Mouse (Mus musculus): ENCODE measurements at regions not wholly inside any gene's neighbourhood (a gene's known extent, or its start where the extent isn't known, plus 50 kb on each side); places are given as distances from the start of the nearest gene placed in this dataset.

- H3K27me3 ChIP-seq (ENCODE audit: control insufficient read depth, insufficient read depth, low read length): no peaks in the 10 kb centered on the region
- no peak for ATAC-seq (replicated peaks; ENCODE audit: insufficient number of reproducible peaks, low FRiP score, low TSS enrichment)
- no peak overlapping the region for H3K4me2 ChIP-seq
- no peak overlapping the region for H3K9ac ChIP-seq (ENCODE audit: low read depth, low read length)
- no peak overlapping the region for H3K27ac ChIP-seq (ENCODE audit: low read depth, low read length)
- H3K36me3 ChIP-seq (ENCODE audit: control insufficient read depth, insufficient read depth, low read length): no peaks in the 10 kb centered on the region
- no peaks in the 10 kb centered on the region for H3K9me3 ChIP-seq (replicated peaks; ENCODE audit: control insufficient read depth, low read length)
- WGBS (ENCODE audit: insufficient replicate concordance): 73% methylated on average over 2 of the region's 2 CpGs
- no peak overlapping the region for H3K4me3 ChIP-seq (ENCODE audit: low read depth, low read length)
- H3K4me1 ChIP-seq (ENCODE audit: control insufficient read depth, insufficient read depth, low read length): no peaks in the 10 kb centered on the region
These were observed 65.3 kb upstream of the Ppm1h start for GRCm38 (mm10) chr10:122613281-122613680.

DNA sequence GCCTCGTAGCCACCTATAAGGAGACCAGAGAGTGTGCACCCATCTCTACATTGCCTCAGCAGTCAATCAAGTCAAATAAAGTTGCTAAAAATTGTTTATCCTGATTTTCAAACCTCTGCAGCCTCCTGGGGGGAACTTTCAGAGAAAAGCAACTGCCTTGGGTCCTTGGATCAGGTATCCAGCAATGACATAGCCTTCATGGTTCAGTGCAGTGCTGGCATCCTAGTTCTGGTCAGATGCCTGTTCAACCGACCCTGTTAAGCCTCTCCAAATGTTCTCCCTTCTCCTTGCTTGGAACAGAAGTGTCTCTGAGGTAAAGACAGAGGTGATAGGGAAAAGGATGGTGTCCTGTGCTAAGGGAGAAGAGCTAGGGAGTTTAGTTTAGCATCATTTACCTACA, 64.7 kb upstream of the Ppm1h start:
- Histone ChIP-seq H3K4me3 (ENCODE audit: low read depth, low read length) (no peak overlapping the region), H3K27me3 (ENCODE audit: control insufficient read depth, insufficient read depth, low read length) (no peaks in the 10 kb centered on the region), H3K27ac (ENCODE audit: low read depth, low read length) (no peak overlapping the region), H3K4me1 (ENCODE audit: control insufficient read depth, insufficient read depth, low read length) (no peaks in the 10 kb centered on the region), H3K9me3 (replicated peaks; ENCODE audit: control insufficient read depth, low read length) (no peaks in the 10 kb centered on the region), H3K4me2 (no peak overlapping the region), H3K9ac (ENCODE audit: low read depth, low read length) (no peak overlapping the region), H3K36me3 (ENCODE audit: control insufficient read depth, insufficient read depth, low read length) (no peaks in the 10 kb centered on the region)
- WGBS (ENCODE audit: insufficient replicate concordance): 76% methylated on average over 2 of the region's 2 CpGs
- ATAC-seq (replicated peaks; ENCODE audit: insufficient number of reproducible peaks, low FRiP score, low TSS enrichment): no peak

DNA sequence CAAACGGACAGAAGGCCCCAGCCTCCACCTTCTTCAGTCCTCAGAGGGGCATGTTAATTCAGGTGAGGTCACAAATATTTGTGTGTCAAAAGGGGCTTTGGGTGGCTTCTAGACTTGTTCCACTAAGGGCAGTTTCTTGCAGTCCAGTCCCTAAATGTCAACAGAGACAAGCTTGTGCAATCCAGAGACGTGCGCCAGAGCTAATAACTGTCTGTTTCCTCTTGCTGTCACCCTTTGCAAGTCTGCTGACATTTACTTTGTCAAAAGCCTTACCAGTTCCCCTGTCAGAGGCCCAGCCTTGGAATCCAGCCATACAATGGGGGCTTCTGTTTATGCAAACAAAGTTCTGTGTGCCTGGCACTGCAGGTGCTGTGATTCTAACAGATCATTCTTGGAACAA, 63.8 kb upstream of the Ppm1h start:
- H3K4me1 ChIP-seq (ENCODE audit: control insufficient read depth, insufficient read depth, low read length): no peaks in the 10 kb centered on the region
- H3K4me3 ChIP-seq (ENCODE audit: low read depth, low read length): no peak overlapping the region
- ATAC-seq (replicated peaks; ENCODE audit: insufficient number of reproducible peaks, low FRiP score, low TSS enrichment): no peak
- no peak overlapping the region for H3K27ac ChIP-seq (ENCODE audit: low read depth, low read length)
- H3K27me3 ChIP-seq (ENCODE audit: control insufficient read depth, insufficient read depth, low read length): no peaks in the 10 kb centered on the region
- no peaks in the 10 kb centered on the region for H3K9me3 ChIP-seq (replicated peaks; ENCODE audit: control insufficient read depth, low read length)
- 54% methylated on average over 3 of the region's 3 CpGs for WGBS (ENCODE audit: insufficient replicate concordance)
- H3K36me3 ChIP-seq (ENCODE audit: control insufficient read depth, insufficient read depth, low read length): no peaks in the 10 kb centered on the region
- no peak overlapping the region for H3K4me2 ChIP-seq
- no peak overlapping the region for H3K9ac ChIP-seq (ENCODE audit: low read depth, low read length)

GRCm38 (mm10) chr10:122615658-122616057, 62.9 kb upstream of the Ppm1h start:
- H3K9ac ChIP-seq (ENCODE audit: low read depth, low read length): no peak overlapping the region
- H3K4me2 ChIP-seq: no peak overlapping the region
- no peaks in the 10 kb centered on the region for H3K4me1 ChIP-seq (ENCODE audit: control insufficient read depth, insufficient read depth, low read length)
- H3K4me3 ChIP-seq (ENCODE audit: low read depth, low read length): no peak overlapping the region
- 89% methylated on average over 12 of the region's 12 CpGs for WGBS (ENCODE audit: insufficient replicate concordance)
- no peak for ATAC-seq (replicated peaks; ENCODE audit: insufficient number of reproducible peaks, low FRiP score, low TSS enrichment)
- H3K27ac ChIP-seq (ENCODE audit: low read depth, low read length): no peak overlapping the region
- no peaks in the 10 kb centered on the region for H3K27me3 ChIP-seq (ENCODE audit: control insufficient read depth, insufficient read depth, low read length)
- no peaks in the 10 kb centered on the region for H3K36me3 ChIP-seq (ENCODE audit: control insufficient read depth, insufficient read depth, low read length)
- no peaks in the 10 kb centered on the region for H3K9me3 ChIP-seq (replicated peaks; ENCODE audit: control insufficient read depth, low read length)

DNA sequence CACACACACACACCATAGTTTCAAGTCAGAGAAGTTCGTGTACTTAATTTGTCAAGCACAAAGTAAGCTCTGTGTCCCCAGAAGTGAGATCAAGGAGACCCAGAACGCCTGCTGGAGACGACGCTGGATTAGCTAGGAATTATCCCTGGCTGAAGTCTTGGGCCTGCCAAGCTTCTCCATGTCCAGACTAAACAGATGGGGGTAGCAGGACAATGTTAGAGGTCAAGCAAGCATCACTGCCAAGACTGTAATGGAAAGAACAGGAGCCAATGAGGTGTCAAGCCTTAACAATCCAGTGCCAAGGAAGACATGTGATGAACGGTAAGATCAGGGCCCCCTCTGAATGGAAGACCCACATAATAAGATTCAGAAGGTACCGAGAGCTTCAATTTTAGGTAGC, 62.2 kb upstream of the Ppm1h start:
- Histone ChIP-seq H3K4me1 (ENCODE audit: control insufficient read depth, insufficient read depth, low read length) (no peaks in the 10 kb centered on the region), H3K4me2 (no peak overlapping the region), H3K9me3 (replicated peaks; ENCODE audit: control insufficient read depth, low read length) (no peaks in the 10 kb centered on the region), H3K27me3 (ENCODE audit: control insufficient read depth, insufficient read depth, low read length) (no peaks in the 10 kb centered on the region), H3K4me3 (ENCODE audit: low read depth, low read length) (no peak overlapping the region), H3K9ac (ENCODE audit: low read depth, low read length) (no peak overlapping the region), H3K27ac (ENCODE audit: low read depth, low read length) (no peak overlapping the region), H3K36me3 (ENCODE audit: control insufficient read depth, insufficient read depth, low read length) (no peaks in the 10 kb centered on the region)
- WGBS (ENCODE audit: insufficient replicate concordance): 81% methylated on average over 6 of the region's 6 CpGs
- ATAC-seq (replicated peaks; ENCODE audit: insufficient number of reproducible peaks, low FRiP score, low TSS enrichment): no peak

DNA sequence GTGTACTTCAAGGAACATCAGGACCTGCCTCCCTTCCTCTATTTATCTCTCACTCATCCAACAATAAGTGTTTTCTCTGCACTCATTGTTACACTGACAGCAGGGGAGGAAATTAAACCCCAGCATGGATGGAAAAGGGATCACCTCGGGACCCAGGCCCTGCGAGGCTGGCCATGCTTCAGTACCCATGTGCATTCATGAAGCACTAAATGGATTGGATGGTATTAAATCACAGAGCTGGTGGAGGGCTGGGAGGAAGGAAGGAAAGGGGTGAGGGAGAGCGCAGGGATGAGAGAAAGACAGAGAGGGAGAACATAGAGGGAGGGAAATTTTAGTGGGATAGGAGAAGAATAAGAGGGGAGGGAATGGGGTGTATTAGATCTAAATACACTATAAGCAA, 59.7 kb upstream of the Ppm1h start:
- Histone ChIP-seq H3K27ac (ENCODE audit: low read depth, low read length) (no peak overlapping the region), H3K4me2 (no peak overlapping the region), H3K27me3 (ENCODE audit: control insufficient read depth, insufficient read depth, low read length) (no peaks in the 10 kb centered on the region), H3K36me3 (ENCODE audit: control insufficient read depth, insufficient read depth, low read length) (no peaks in the 10 kb centered on the region), H3K9me3 (replicated peaks; ENCODE audit: control insufficient read depth, low read length) (no peaks in the 10 kb centered on the region), H3K4me3 (ENCODE audit: low read depth, low read length) (no peak overlapping the region), H3K9ac (ENCODE audit: low read depth, low read length) (no peak overlapping the region), H3K4me1 (ENCODE audit: control insufficient read depth, insufficient read depth, low read length) (no peaks in the 10 kb centered on the region)
- ATAC-seq (replicated peaks; ENCODE audit: insufficient number of reproducible peaks, low FRiP score, low TSS enrichment): no peak
- WGBS (ENCODE audit: insufficient replicate concordance): 81% methylated on average over 3 of the region's 3 CpGs

DNA sequence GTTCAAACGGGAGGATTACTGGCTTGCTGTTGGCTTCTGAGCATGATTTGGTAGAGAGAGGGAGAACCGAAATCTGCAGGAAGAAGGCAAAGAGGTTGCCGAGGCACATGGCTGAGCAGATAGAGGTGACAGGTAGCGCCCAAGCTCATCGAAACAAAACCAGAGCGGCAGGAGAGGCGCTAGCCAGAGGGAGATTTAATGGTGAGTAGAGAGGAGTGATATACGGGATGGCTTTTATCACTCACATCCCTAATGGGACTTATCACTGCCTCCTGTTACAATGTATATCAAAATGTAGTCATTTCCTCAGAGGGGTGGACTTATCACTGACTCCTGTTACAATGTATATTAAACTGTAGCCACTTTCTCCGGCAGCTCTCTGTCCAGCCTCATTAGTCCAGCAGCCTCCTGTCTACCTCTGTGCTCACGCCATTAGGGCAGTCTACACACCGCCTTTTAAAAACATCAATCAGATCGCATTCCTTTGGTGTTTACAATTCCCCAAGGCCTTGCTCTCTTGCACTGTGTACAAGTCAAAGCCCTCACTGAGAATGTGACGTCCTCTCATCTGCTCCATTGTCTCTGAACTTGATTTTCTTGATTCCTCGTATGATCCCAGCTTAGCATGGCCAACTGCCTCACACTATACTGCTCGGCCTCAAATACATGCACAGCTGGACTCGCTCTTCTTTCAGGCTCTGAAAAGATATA, 59.0 kb upstream of the Ppm1h start:
- no peak overlapping the region for H3K4me2 ChIP-seq
- H3K9me3 ChIP-seq (replicated peaks; ENCODE audit: control insufficient read depth, low read length): no peaks in the 10 kb centered on the region
- H3K36me3 ChIP-seq (ENCODE audit: control insufficient read depth, insufficient read depth, low read length): no peaks in the 10 kb centered on the region
- no peak for ATAC-seq (replicated peaks; ENCODE audit: insufficient number of reproducible peaks, low FRiP score, low TSS enrichment)
- no peaks in the 10 kb centered on the region for H3K27me3 ChIP-seq (ENCODE audit: control insufficient read depth, insufficient read depth, low read length)
- 57% methylated on average over 16 of the region's 16 CpGs for WGBS (ENCODE audit: insufficient replicate concordance)
- H3K27ac ChIP-seq (ENCODE audit: low read depth, low read length): no peak overlapping the region
- no peak overlapping the region for H3K9ac ChIP-seq (ENCODE audit: low read depth, low read length)
- H3K4me3 ChIP-seq (ENCODE audit: low read depth, low read length): no peak overlapping the region
- no peaks in the 10 kb centered on the region for H3K4me1 ChIP-seq (ENCODE audit: control insufficient read depth, insufficient read depth, low read length)
